Mouse (Mus musculus) intestine, embryonic 14.5 days (tissue): ENCODE measurements at regions not wholly inside any gene's neighbourhood (a gene's known extent, or its start where the extent isn't known, plus 50 kb on each side); places are given as distances from the start of the nearest gene placed in this dataset.
"Not testable (repeated sequence)": the region's sequence is repeated elsewhere in the genome, so short reads cannot be mapped to it uniquely, and the experiment has no call there.

Experiments
- ATAC-seq: fragments of 200-750 bp; cut with Nextera tagmentation; replicated peaks from 2 replicates; pipeline ENCODE4 v1.8.0; 2017; ENCODE audit warnings: low read depth, moderate number of reproducible peaks, moderate TSS enrichment, moderate library complexity; ENCODE audit not compliant: low FRiP score, low TSS enrichment
- DNase-seq: peaks from one replicate; pipeline ENCODE4 v3.0.0-alpha.2; 2018; ENCODE audit warnings: low spot score
- H3K27ac ChIP-seq: fragments of 300-500 bp; sonication (generic); 2 replicates; pipeline ENCODE4 v1.5.1; 2014; ENCODE audit warnings: low read depth, mild to moderate bottlenecking, control low read depth
- H3K27me3 ChIP-seq: fragments of 300-500 bp; sonication (generic); replicated peaks from 2 replicates; pipeline ENCODE4 v1.6.1; 2014; ENCODE audit warnings: low read length, control low read depth; ENCODE audit not compliant: control insufficient read depth, insufficient read depth
- H3K36me3 ChIP-seq: fragments of 300-500 bp; sonication (generic); 2 replicates; pipeline ENCODE4 v1.6.1; 2014; ENCODE audit warnings: low read length, control low read depth; ENCODE audit not compliant: control insufficient read depth, insufficient read depth
- H3K4me1 ChIP-seq: fragments of 300-500 bp; sonication (generic); replicated peaks from 2 replicates; pipeline ENCODE4 v1.6.1; 2014; ENCODE audit warnings: low read length, control low read depth, mixed read lengths; ENCODE audit not compliant: control insufficient read depth, insufficient read depth
- H3K4me2 ChIP-seq: fragments of 300-500 bp; sonication (generic); 2 replicates; pipeline ENCODE4 v1.6.1; 2014; ENCODE audit warnings: low read length
- H3K4me3 ChIP-seq: fragments of 300-500 bp; sonication (generic); 2 replicates; pipeline ENCODE4 v1.5.1; 2014; ENCODE audit warnings: low read depth, low read length, control low read depth, mixed read lengths
- H3K9ac ChIP-seq: fragments of 300-500 bp; sonication (generic); 2 replicates; pipeline ENCODE4 v1.6.1; 2014; ENCODE audit warnings: mild to moderate bottlenecking, low read length
- H3K9me3 ChIP-seq: fragments of 300-500 bp; sonication (generic); 2 replicates; pipeline ENCODE4 v1.6.1; 2016; ENCODE audit warnings: low read length, control low read depth; ENCODE audit not compliant: control insufficient read depth
- WGBS: fragments of 180-500 bp; shearing (Covaris S2); extraction: QIAGEN DNeasy Blood & Tissue Kit; methylation state at CpG from one replicate; pipeline ENCODE4 v1.1.7; 2014; 5-methylcytosine and 5-hydroxymethylcytosine counted together

GRCm38 (mm10) chr6:112564119-112564518 lies 74.4 kb upstream of the Oxtr start:
- not testable (repeated sequence) for H3K9ac ChIP-seq, H3K4me3 ChIP-seq, H3K36me3 ChIP-seq, H3K4me1 ChIP-seq, H3K27ac ChIP-seq, ATAC-seq, H3K9me3 ChIP-seq, H3K27me3 ChIP-seq, DNase-seq, H3K4me2 ChIP-seq
- WGBS = 81% methylated on average over 5 of the region's 5 CpGs

GRCm38 (mm10) chr6:112563659-112564058 lies 73.9 kb upstream of the Oxtr start:
- H3K9ac ChIP-seq, ATAC-seq, H3K27ac ChIP-seq, H3K4me1 ChIP-seq, H3K27me3 ChIP-seq, H3K4me3 ChIP-seq, DNase-seq, H3K9me3 ChIP-seq, H3K4me2 ChIP-seq, H3K36me3 ChIP-seq: not testable (repeated sequence)
- 92% methylated on average over 17 of the region's 17 CpGs for WGBS

GRCm38 (mm10) chr6:112562039-112562438 lies 72.3 kb upstream of the Oxtr start:
- H3K9ac ChIP-seq = no peak overlapping the region
- 60% methylated on average over 10 of the region's 10 CpGs for WGBS
- DNase-seq = no peak
- no peak overlapping the region for H3K4me3 ChIP-seq
- no peaks in the 10 kb centered on the region for H3K36me3 ChIP-seq
- H3K27me3 ChIP-seq = no peaks in the 10 kb centered on the region
- H3K4me1 ChIP-seq = no peaks in the 10 kb centered on the region
- H3K4me2 ChIP-seq = no peak overlapping the region
- no peaks in the 10 kb centered on the region for H3K9me3 ChIP-seq
- ATAC-seq = no peak
- no peak overlapping the region for H3K27ac ChIP-seq

- no peak for DNase-seq
- WGBS = 66% methylated on average over 7 of the region's 7 CpGs
- no peak for ATAC-seq
Measured at GRCm38 (mm10) chr6:112561568-112561967, 71.8 kb upstream of the Oxtr start.

GRCm38 (mm10) chr6:112559549-112559948 lies 69.8 kb upstream of the Oxtr start:
- ATAC-seq (no peak), DNase-seq (no peak)
- Histone ChIP-seq H3K27ac (no peak overlapping the region), H3K4me3 (no peak overlapping the region), H3K9me3 (no peaks in the 10 kb centered on the region), H3K4me1 (no peaks in the 10 kb centered on the region), H3K36me3 (no peaks in the 10 kb centered on the region), H3K27me3 (no peaks in the 10 kb centered on the region), H3K4me2 (no peak overlapping the region), H3K9ac (no peak overlapping the region)
- WGBS = 86% methylated on average over 1 of the region's 1 CpGs

More at GRCm38 (mm10) chr6:112561568-112561967, 71.8 kb upstream of the Oxtr start:
- no peak overlapping the region for H3K4me3 ChIP-seq
- no peak overlapping the region for H3K27ac ChIP-seq
- H3K4me2 ChIP-seq = no peak overlapping the region
- H3K27me3 ChIP-seq = no peaks in the 10 kb centered on the region
- no peaks in the 10 kb centered on the region for H3K36me3 ChIP-seq
- H3K9me3 ChIP-seq = no peaks in the 10 kb centered on the region
- no peak overlapping the region for H3K9ac ChIP-seq
- no peaks in the 10 kb centered on the region for H3K4me1 ChIP-seq

GRCm38 (mm10) chr6:112557516-112557915 lies 67.8 kb upstream of the Oxtr start:
- Histone ChIP-seq H3K9me3 (no peaks in the 10 kb centered on the region), H3K9ac (no peak overlapping the region), H3K4me2 (no peak overlapping the region), H3K36me3 (no peaks in the 10 kb centered on the region), H3K4me3 (no peak overlapping the region), H3K27me3 (no peaks in the 10 kb centered on the region), H3K4me1 (0 out of 2 replicates have a peak, but pooled peaks cover 5% of the 10 kb centered on the region), H3K27ac (no peak overlapping the region)
- 89% methylated on average over 2 of the region's 2 CpGs for WGBS
- no peak for ATAC-seq
- DNase-seq = no peak

GRCm38 (mm10) chr6:112556401-112557165 lies 66.8 kb upstream of the Oxtr start:
- 68% methylated on average over 4 of the region's 4 CpGs for WGBS
- no peak overlapping the region for H3K27ac ChIP-seq

GRCm38 (mm10) chr6:112554091-112554490 lies 64.3 kb upstream of the Oxtr start:
- DNase-seq (no peak), ATAC-seq (no peak)
- H3K36me3 ChIP-seq = no peaks in the 10 kb centered on the region
- no peak overlapping the region for H3K27ac ChIP-seq
- WGBS = 87% methylated on average over 4 of the region's 4 CpGs
- no peaks in the 10 kb centered on the region for H3K27me3 ChIP-seq
- no peaks in the 10 kb centered on the region for H3K9me3 ChIP-seq
- no peak overlapping the region for H3K9ac ChIP-seq
- no peak overlapping the region for H3K4me2 ChIP-seq
- H3K4me1 ChIP-seq = 0 out of 2 replicates have a peak, but pooled peaks cover 5% of the 10 kb centered on the region
- no peak overlapping the region for H3K4me3 ChIP-seq

More at GRCm38 (mm10) chr6:112556401-112557165, 66.8 kb upstream of the Oxtr start:
- Histone ChIP-seq H3K4me3 (no peak overlapping the region), H3K9me3 (no peaks in the 10 kb centered on the region), H3K4me1 (0 out of 2 replicates have a peak, but pooled peaks cover 5% of the 10 kb centered on the region), H3K27me3 (no peaks in the 10 kb centered on the region), H3K9ac (no peak overlapping the region), H3K36me3 (no peaks in the 10 kb centered on the region), H3K4me2 (no peak overlapping the region)
- ATAC-seq = no peak
- DNase-seq = no peak
